Mouse (Mus musculus): ENCODE data around the gene Awat1.

Gene Awat1

DNA sequence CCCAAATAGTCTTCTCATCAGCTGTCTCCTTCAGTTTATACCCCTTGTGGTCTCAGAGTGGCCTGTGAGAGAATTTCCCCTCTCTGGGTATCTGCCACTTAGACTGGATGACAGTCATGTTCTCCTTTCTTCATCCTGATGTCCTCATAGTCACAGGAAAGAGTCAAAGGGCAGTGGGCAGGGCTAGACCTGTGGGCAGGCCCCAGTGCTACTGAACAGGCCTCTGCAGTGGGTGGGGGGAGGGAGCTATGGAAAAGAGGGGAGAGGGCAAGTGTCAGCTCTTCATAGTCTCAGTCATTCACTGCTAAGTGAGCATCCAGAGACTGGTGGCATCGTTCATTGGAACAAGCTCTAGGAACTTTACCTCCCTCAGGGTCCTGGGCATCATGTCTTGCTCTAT, at the start of gene Awat1:
TSS of gene Awat1 (plus strand) at position 301 of the 400 bp plus-strand sequence.
- DNase-seq (ENCODE audit: low spot score): no peak

DNA sequence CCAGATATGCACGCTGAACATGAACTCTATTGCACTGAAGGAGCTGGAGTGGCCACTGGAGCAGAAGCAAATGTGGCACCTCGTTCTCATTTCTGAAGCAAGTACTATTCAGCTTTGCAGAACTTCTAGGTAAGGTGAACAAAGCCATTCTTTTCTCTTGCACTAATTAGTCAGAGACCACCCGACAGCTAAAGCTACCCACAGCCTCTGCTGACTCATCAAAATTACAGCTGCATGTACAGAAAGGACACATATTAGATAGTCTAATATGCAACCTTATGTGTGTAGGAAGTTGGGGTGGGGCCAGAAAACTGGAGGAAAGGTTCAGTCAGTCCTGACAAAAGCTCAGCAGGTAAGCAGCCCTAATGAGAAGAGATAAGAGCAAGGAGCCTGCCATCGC, 47.6 kb upstream of the Awat1 start, which contains the start of gene Dgat2l6:
TSS of gene Dgat2l6 (plus strand) at position 368 of the 400 bp plus-strand sequence.
- no peak for DNase-seq (ENCODE audit: low spot score)

DNA sequence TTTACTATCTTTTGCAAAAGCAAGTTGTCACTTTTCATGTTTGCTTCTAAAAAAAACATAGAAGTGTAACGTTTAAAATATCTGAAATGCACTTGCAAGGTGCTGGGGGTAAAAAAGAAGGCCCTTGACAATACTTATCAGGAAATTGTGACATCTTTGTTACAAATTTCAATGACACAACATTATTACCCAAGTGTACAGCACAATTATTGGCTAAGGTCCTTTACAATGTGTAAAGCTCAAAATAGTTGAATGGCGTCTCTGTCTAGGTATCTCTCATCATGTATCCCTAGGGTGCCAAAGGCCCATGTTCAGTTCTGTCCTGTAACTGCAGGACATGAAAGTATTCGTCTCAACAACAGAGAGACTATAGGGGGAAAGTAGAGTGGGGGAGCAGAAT, 16.0 kb upstream of the Awat1 start:
- DNase-seq (ENCODE audit: low spot score): no peak

DNA sequence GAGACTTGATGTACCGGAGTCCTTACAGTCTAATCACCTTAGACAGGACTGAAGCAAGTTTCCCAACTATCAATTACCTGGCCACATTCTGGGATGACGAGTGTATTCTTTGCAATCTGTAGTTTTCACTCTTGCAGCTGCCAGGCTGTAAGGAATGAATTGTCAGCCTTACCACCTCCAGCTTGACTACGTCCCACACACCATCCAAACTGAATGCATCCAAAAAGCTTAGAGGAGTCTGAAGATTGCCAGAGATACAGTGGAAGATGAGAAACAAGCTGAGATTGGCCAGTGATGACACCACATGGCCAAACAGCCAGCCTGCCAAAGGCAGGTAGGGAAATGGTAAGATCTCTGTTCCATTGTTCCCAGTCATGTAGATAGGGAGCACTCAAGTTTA, 6.4 kb upstream of the Awat1 start:
- DNase-seq (ENCODE audit: low spot score): no peak

DNA sequence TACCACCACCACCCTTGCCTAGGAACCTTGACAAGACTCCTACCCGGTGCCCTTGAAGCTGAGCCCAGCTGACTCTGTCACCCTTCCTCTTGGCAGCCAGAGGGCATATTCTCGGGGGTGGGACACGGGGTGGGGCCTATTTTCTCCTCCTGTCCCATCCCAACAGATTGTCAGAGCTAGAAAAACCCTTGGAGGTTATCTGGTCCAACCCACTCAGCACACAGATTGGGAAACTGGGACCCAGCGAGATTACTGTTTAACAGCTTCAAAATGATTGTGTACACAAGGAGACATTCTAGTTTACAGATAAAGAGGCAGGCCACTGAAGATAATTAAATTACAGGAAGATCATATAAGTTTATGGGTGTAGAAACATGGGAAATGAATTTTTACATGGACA, 22.7 kb downstream of the Awat1 start, which contains the start of gene P2ry4:
TSS of gene P2ry4 (minus strand) at position 79 of the 400 bp plus-strand sequence.
- no peak for DNase-seq (ENCODE audit: low spot score)

DNA sequence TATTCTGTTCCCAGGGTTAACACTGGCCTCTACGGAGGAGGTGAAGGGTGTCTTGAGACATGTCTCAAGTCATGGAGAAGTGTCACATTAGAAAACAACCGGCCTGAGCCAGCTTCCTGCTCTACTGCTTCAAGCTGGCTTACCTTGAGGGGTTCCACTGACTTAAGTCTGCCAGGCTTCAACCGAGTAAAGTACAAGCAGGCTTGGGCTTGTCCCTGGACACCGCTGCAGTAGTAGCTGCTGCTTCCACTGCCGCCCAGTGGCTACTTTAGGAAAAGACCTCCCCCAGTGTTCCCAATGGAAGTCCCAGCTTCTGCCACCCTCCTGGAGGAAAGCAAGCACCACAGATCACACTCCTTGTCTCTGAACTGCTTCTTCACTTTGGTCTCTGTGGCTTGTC, 25.4 kb downstream of the Awat1 start:
- DNase-seq (ENCODE audit: low spot score): peak; percentile 12

DNA sequence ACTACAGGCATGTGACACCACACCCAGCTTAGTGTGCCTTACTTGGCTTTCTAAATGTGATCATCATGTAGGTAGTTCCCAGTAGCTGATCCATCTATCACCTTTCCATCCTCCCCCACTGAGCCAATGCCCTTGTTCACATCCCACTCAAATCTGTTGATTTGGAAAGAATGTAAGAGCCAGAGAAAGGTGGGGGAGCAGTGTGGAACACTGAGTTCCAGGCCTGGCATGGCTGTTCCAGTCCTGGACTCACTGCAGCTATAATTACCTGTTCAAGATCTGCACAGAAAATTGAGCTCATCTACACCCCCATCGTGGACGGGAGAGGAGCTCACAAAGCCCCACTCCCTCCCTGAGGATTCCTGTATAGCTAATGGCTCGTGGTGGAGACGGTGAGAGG, 27.7 kb downstream of the Awat1 start:
- no peak for DNase-seq (ENCODE audit: low spot score)

DNA sequence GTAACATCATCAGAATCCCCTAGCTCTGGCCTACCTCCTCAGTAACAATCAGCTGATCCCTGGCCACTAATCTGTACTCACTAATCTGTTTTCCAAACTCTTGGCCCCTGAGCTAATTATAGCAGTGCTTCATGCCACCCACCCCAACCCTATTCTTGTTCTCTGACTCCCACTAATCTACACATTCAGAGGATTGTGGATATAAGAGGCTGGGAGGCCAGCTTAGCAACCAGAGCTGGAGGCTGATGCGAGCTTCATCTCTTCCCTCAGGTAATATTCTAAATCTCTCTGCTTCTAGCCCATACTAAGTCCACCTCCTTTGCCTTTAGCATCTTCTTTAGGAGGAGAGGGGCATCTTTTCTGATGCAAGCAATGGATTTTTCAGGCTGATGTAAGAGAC, 33.3 kb downstream of the Awat1 start, which contains the start of gene Arr3:
TSS of gene Arr3 (plus strand) at position 184 of the 400 bp plus-strand sequence.
- DNase-seq (ENCODE audit: low spot score): no peak

DNA sequence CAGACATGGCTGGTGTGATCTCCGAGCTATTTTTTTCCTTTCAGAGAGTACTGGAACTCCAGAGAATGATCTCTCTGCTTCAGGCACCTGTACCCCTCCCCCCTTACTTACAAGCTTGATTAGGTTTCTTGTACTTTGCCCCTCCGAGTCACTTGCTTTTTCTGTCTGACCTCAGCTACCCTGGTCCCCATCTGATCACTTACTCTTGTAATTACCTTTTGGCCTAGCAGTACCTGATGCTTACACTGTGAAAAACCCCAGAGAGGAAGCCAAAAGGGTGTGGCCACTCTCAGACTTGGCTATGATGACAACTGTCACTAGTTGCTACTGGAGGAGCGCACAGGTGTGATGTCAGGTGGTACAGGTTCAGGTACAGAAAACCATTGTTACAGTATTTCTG, 46.4 kb downstream of the Awat1 start:
- no peak for DNase-seq (ENCODE audit: low spot score)

DNA sequence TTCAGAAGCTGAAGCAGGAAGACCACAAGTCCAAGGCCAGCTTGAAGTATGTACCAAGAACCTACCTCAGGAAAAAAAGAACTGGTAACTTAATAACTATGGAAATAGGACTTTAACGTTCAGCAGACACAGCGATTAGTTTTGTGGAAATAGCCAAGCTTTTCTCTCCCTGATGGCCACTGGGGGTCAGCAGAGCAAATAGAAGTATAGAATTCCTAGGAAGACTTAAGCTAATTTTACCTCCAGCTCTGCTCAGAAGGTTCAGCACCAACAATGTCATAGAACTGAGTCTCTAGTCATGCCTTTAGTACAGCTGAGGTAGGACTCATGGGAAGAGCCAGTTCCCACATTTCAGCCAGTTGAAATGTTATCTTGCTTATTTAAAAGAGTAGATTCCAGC, 49.3 kb downstream of the Awat1 start:
- peak; percentile 18 for DNase-seq (ENCODE audit: low spot score)

DNA sequence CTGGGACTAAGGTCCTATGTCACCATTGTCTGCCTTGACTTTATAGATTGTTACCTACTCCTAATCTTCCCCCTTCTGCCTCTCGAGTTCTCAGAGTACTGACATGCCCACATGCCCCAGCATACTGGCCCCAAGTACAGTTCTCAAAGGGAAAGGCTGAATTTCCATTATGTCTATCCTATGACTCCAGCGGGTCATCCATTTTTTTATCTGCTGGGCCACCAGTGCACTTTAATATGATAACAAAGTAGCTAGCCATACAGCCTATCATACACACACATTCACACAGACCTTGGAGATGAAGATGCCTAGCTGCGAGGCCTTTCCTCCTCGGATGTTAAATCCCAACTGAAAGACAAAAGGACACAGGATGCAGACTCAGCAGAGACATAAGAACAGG, 52.2 kb downstream of the Awat1 start:
- DNase-seq (ENCODE audit: low spot score): no peak

DNA sequence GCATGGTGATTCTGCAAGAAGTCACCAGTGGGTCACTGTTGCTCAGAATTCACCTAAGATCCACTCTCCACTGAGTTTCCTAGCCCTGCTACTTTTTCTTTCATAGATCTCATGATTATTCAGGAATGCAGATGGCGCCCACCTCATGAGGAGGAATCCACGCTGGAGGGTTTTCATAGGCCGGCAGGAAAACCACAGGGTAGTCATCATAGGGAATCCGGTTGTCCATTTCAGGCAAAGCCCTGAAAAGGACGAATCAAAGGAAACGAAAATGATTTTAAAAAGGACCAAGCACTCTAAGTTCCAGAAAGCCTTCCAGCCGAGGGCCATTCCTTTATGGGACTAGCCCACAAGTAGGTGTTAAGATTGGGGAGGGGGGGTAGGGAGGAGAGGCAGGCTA, 53.1 kb downstream of the Awat1 start:
- no peak for DNase-seq (ENCODE audit: low spot score)

DNA sequence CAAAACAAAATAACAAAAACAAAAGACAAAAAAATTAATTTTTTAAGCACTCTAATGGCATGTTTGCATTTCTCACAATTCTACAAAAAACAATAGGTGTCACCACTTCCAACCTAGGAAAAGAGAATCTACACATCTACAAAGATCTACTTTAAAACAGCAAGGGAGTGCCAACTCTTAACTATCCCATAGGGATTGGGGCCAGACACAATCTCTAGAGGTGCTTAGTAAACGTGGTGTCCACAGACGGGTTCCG, 53.4 kb downstream of the Awat1 start, which contains the start of gene Kif4:
TSS of gene Kif4 (plus strand) at position 192 of the 256 bp plus-strand sequence.
- no peak for DNase-seq (ENCODE audit: low spot score)

DNA sequence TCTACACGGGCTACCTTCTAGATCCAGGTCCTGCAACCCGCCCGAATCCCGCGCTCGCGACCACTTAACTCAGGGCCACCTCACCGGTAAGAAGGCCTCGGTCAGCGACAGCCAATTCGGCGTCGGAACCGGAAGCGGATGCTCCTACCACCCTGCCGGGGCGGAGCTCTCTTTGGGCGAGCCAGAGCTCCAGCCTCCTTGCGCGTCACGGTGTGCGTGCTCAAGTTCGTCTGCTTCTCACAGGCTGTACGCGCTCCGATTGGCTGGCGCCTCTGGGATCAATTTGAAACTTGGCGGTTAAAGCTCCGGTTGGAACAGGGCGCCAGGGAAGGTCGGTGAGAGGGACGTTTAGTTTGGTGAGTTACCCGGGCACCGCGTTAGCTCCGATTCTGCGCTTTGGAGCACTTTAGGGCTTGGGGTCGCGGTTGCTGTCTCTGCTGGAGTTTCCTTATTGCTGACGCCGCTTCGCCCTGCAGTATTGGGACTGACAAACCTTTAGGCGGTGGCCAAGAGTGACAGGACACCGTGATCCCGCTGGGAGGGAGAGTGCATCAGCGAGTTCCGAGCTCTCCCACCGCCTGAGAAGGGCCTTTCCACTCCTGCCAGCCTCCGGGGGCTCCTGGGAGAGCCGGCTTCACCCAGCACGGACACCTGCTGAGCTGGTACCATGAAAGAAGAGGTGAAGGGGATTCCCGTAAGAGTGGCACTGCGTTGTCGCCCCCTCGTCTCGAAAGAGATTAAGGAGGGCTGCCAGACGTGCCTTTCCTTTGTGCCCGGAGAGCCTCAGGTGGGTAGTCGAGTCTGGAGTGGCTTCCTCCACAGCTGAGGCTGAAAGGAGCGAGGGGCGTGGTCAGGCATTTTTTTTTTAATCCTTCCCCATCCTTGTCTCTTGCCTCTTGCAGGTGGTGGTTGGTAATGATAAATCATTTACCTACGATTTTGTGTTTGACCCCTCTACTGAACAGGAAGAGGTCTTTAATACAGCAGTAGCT, 54.0 kb downstream of the Awat1 start, which contains the start of gene Pdzd11:
TSS of gene Pdzd11 (minus strand) at position 767 of the 992 bp plus-strand sequence.
- DNase-seq (ENCODE audit: low spot score): peak; percentile 91

Measured in MN1 (cell line).